Mouse (Mus musculus) neural tube, embryonic 12.5 days (tissue): ENCODE measurements around the gene Eva1c. TPM values are rescaled to one million over a fixed set of nuclear protein-coding genes. Genes with fewer than 3 reads are reported as not detected.

Source experiments
- ATAC-seq: fragments of 200-750 bp; cut with Nextera tagmentation; 2 replicates; pipeline ENCODE4 v1.8.0; 2017; ENCODE audit warnings: low read depth, mild to moderate bottlenecking, moderate TSS enrichment, moderate library complexity; ENCODE audit not compliant: low FRiP score
- H3K27ac ChIP-seq: fragments of 300-500 bp; sonication (generic); 2 replicates; pipeline ENCODE4 v1.5.1; 2016
- H3K27me3 ChIP-seq: fragments of 300-500 bp; sonication (generic); replicated peaks from 2 replicates; pipeline ENCODE4 v1.6.1; 2016; ENCODE audit warnings: mild to moderate bottlenecking
- H3K36me3 ChIP-seq: fragments of 300-500 bp; sonication (generic); 2 replicates; pipeline ENCODE4 v1.6.1; 2016; ENCODE audit warnings: mild to moderate bottlenecking
- H3K4me1 ChIP-seq: fragments of 300-500 bp; sonication (generic); 2 replicates; pipeline ENCODE4 v1.6.1; 2016
- H3K4me2 ChIP-seq: fragments of 300-500 bp; sonication (generic); replicated peaks from 2 replicates; pipeline ENCODE4 v1.6.1; 2016; ENCODE audit warnings: mild to moderate bottlenecking
- H3K4me3 ChIP-seq: fragments of 300-500 bp; sonication (generic); 2 replicates; pipeline ENCODE4 v1.5.1; 2016
- H3K9ac ChIP-seq: fragments of 300-500 bp; sonication (generic); 2 replicates; pipeline ENCODE4 v1.6.1; 2016; ENCODE audit warnings: mild to moderate bottlenecking
- H3K9me3 ChIP-seq: fragments of 300-500 bp; sonication (generic); 2 replicates; pipeline ENCODE4 v1.6.1; 2016; ENCODE audit warnings: mild to moderate bottlenecking
- WGBS: fragments of 180-500 bp; shearing (Covaris S2); methylation state at CpG from one replicate; pipeline ENCODE4 v1.1.7; 2016; 5-methylcytosine and 5-hydroxymethylcytosine counted together
- polyA plus RNA-seq: library from polyadenylated mRNA; unstranded; fragments of >200 nt; fragmentation: Nextera tagmentation; extraction: Ambion mirVana; gene quantifications from 2 replicates; pipeline ENCODE4 v1.2.1, GENCODE M21; 2016

The Eva1c gene
- polyA plus RNA-seq, 1 experiment from 2014 or later: 2.4 TPM

DNA sequence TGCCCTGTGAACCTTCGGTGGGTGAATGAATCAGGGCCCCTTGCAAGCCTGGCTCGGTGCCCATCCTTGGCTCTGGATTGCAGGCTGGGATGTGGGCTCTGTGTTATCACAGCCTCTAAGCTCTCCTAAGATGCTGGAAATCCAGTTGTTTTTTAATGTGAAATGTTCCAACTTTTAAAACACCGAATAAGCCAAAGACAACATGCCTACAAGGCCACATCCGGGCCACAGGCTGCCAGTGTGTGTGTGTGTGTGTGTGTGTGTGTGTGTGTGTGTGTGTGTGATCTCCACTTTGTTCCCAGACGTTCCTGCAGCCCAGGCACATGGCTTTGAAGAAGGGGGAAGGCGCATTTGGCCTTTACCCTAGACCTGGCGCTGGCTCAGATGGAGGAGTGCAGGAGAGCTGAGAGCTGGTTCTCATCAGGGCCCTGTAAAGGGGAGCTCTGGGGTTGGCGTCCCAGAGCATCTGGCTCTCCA lies 56.0 kb downstream of the Eva1c start:
- no peaks in the 10 kb centered on the region for H3K36me3 ChIP-seq
- WGBS: 67% methylated on average over 8 of the region's 8 CpGs
- ATAC-seq: no peak
- H3K4me2 ChIP-seq: no peak overlapping the region
- H3K9me3 ChIP-seq: no peaks in the 10 kb centered on the region
- H3K27ac ChIP-seq: no peak overlapping the region
- H3K4me1 ChIP-seq: no peaks in the 10 kb centered on the region
- 0 out of 2 replicates have a peak, but pooled peaks cover 2% of the 10 kb centered on the region for H3K27me3 ChIP-seq
- H3K9ac ChIP-seq: no peak overlapping the region
- no peak overlapping the region for H3K4me3 ChIP-seq

DNA sequence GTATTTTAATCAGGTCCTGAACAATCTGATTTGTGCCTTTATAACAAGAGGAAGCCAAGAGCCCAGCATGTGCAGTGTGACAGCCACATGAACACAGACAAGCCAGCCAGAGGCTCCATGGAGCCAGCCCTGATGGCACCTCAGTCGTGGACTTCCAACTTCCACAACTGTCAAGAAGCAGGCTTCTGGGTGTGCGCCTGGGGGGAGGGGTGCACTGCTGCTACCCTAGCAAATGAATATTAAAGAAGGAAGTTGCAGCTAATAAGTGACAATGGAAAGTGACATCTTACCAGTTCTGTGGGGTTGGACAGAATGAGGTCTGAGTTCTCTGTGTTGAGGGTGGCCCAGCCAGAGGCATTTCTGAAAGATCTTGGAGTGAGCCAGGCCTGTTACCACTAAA lies 58.8 kb downstream of the Eva1c start:
- no peak overlapping the region for H3K9ac ChIP-seq
- no peak overlapping the region for H3K4me3 ChIP-seq
- no peaks in the 10 kb centered on the region for H3K27me3 ChIP-seq
- 80% methylated on average over 2 of the region's 2 CpGs for WGBS
- no peaks in the 10 kb centered on the region for H3K4me1 ChIP-seq
- H3K27ac ChIP-seq: no peak overlapping the region
- H3K9me3 ChIP-seq: no peaks in the 10 kb centered on the region
- no peak overlapping the region for H3K4me2 ChIP-seq
- no peaks in the 10 kb centered on the region for H3K36me3 ChIP-seq
- ATAC-seq: no peak

DNA sequence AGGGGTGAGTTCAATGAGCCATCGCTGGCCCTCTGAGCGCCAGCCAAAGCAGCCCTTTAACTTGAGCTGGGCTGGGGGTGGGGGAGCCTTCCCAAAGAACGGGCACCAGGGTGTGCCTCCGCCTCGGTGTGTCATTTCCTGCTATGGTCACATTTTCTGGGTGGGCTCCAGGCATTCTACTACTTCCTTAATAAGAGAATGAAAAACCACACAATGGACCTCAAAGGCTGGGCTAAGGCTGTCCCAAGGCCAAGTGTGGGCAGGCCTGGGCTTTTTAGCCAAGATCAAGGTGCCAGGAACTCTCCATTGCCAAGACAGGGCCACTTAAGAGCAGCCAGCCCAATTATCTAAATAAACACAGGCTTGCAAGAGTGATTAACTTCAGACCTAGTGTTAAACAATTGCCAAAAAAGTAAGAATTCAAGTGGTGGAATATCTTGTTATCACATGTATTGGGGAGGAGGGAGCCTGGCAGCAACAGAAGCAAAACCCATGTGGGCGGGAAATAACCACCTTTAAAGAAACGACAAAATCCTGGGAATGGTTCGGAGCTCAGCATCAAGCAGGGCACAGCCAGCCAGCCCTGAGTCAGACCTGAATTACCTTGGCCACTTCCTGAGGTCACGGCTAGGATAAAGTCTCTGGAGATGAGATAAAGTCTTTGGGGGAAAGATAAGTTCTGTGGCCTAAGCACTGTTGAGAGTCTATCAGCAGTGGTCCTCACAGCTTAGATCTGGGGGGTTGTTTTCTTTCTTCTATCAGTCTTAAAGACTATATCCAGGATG lies 59.5 kb downstream of the Eva1c start:
- Histone ChIP-seq H3K27ac (no peak overlapping the region), H3K4me3 (no peak overlapping the region), H3K9ac (no peak overlapping the region), H3K9me3 (no peaks in the 10 kb centered on the region), H3K27me3 (no peaks in the 10 kb centered on the region), H3K4me2 (no peak overlapping the region), H3K4me1 (no peaks in the 10 kb centered on the region), H3K36me3 (no peaks in the 10 kb centered on the region)
- 81% methylated on average over 9 of the region's 9 CpGs for WGBS
- ATAC-seq: no peak

GRCm38 (mm10) chr16:90890683-90891082 lies 64.2 kb downstream of the Eva1c start:
- Histone ChIP-seq H3K27me3 (no peaks in the 10 kb centered on the region), H3K4me1 (no peaks in the 10 kb centered on the region), H3K36me3 (no peaks in the 10 kb centered on the region), H3K4me2 (no peak overlapping the region), H3K4me3 (no peak overlapping the region), H3K27ac (no peak overlapping the region), H3K9ac (no peak overlapping the region), H3K9me3 (no peaks in the 10 kb centered on the region)
- no peak for ATAC-seq
- WGBS: 85% methylated on average over 9 of the region's 9 CpGs

GRCm38 (mm10) chr16:90891601-90892000 lies 65.1 kb downstream of the Eva1c start:
- Histone ChIP-seq H3K36me3 (no peaks in the 10 kb centered on the region), H3K9me3 (no peaks in the 10 kb centered on the region), H3K27me3 (no peaks in the 10 kb centered on the region), H3K4me1 (no peaks in the 10 kb centered on the region), H3K4me2 (no peak overlapping the region), H3K9ac (no peak overlapping the region), H3K27ac (no peak overlapping the region), H3K4me3 (no peak overlapping the region)
- no peak for ATAC-seq
- 71% methylated on average over 14 of the region's 14 CpGs for WGBS

- H3K36me3 ChIP-seq: no peaks in the 10 kb centered on the region
- ATAC-seq: no peak
- no peak overlapping the region for H3K4me3 ChIP-seq
- H3K4me1 ChIP-seq: no peaks in the 10 kb centered on the region
- no peaks in the 10 kb centered on the region for H3K27me3 ChIP-seq
- no peak overlapping the region for H3K4me2 ChIP-seq
- WGBS: 67% methylated on average over 8 of the region's 8 CpGs
- H3K27ac ChIP-seq: no peak overlapping the region
- no peak overlapping the region for H3K9ac ChIP-seq
- H3K9me3 ChIP-seq: no peaks in the 10 kb centered on the region
Observed at GRCm38 (mm10) chr16:90892081-90892480, 65.6 kb downstream of the Eva1c start.

- Histone ChIP-seq H3K4me2 (no peak overlapping the region), H3K4me3 (no peak overlapping the region), H3K27ac (no peak overlapping the region), H3K36me3 (no peaks in the 10 kb centered on the region), H3K4me1 (no peaks in the 10 kb centered on the region), H3K9me3 (no peaks in the 10 kb centered on the region), H3K27me3 (no peaks in the 10 kb centered on the region), H3K9ac (no peak overlapping the region)
- 88% methylated on average over 7 of the region's 7 CpGs for WGBS
- ATAC-seq: no peak
Observed at GRCm38 (mm10) chr16:90893019-90893418, 66.5 kb downstream of the Eva1c start.

DNA sequence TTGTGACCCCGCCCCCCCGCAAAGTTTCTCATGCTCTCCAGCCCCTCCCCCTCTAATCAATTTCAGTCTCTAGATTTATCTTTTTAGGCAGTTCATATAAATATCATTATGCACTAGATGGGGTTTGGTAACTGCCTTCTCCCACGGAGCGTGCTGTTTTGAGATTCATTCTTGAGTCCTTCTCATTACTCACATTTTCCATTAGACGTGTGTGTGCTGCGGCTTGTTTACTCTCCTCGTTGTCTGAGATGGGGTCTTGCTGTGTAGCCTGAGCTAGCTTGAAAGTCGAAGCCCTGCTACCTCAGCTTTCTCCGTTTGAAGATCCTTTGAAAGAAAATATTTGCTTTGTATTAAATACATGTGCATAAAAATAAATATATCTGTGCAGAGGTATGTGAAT lies 67.3 kb downstream of the Eva1c start:
- Histone ChIP-seq H3K9ac (no peak overlapping the region), H3K4me1 (no peaks in the 10 kb centered on the region), H3K27me3 (no peaks in the 10 kb centered on the region), H3K4me2 (no peak overlapping the region), H3K9me3 (no peaks in the 10 kb centered on the region), H3K36me3 (no peaks in the 10 kb centered on the region), H3K27ac (no peak overlapping the region), H3K4me3 (no peak overlapping the region)
- no peak for ATAC-seq
- 66% methylated on average over 9 of the region's 9 CpGs for WGBS

DNA sequence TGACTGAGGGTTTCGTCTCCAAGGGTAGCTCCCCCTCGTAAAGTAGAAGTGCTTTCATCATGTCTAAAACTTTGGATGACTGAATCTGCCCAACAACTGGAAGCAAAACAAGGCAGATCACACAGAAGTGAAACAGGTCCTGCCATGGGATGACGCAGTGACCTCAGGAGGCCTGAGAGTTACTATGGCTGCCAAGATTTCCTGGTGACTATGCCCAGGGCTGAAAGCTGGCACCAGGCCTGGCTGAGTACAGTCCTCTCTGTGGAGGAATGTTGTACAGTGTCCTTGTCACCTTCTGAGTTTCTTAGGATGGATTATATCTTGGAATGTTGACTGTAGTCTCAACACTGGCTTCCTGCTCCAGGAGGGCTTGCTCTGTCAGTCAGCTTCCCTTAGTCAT lies 71.1 kb downstream of the Eva1c start:
- Histone ChIP-seq H3K4me3 (no peak overlapping the region), H3K9me3 (no peaks in the 10 kb centered on the region), H3K27me3 (no peaks in the 10 kb centered on the region), H3K4me2 (no peak overlapping the region), H3K36me3 (no peaks in the 10 kb centered on the region), H3K4me1 (no peaks in the 10 kb centered on the region), H3K27ac (no peak overlapping the region), H3K9ac (no peak overlapping the region)
- 91% methylated on average over 3 of the region's 3 CpGs for WGBS
- no peak for ATAC-seq

- Histone ChIP-seq H3K9me3 (no peaks in the 10 kb centered on the region), H3K36me3 (no peaks in the 10 kb centered on the region), H3K4me1 (no peaks in the 10 kb centered on the region), H3K9ac (no peak overlapping the region), H3K4me3 (no peak overlapping the region), H3K27ac (no peak overlapping the region), H3K4me2 (no peak overlapping the region), H3K27me3 (no peaks in the 10 kb centered on the region)
- no peak for ATAC-seq
- WGBS: 36% methylated on average over 12 of the region's 12 CpGs
Observed at GRCm38 (mm10) chr16:90899498-90899897, 73.0 kb downstream of the Eva1c start.

GRCm38 (mm10) chr16:90901364-90901763 lies 74.8 kb downstream of the Eva1c start:
- H3K4me1 ChIP-seq: no peaks in the 10 kb centered on the region
- no peak overlapping the region for H3K27ac ChIP-seq
- no peaks in the 10 kb centered on the region for H3K27me3 ChIP-seq
- no peak overlapping the region for H3K4me3 ChIP-seq
- no peak overlapping the region for H3K4me2 ChIP-seq
- H3K9me3 ChIP-seq: no peaks in the 10 kb centered on the region
- H3K9ac ChIP-seq: no peak overlapping the region
- WGBS: 84% methylated on average over 4 of the region's 4 CpGs
- no peaks in the 10 kb centered on the region for H3K36me3 ChIP-seq
- ATAC-seq: no peak

GRCm38 (mm10) chr16:90903300-90903699 lies 76.8 kb downstream of the Eva1c start:
- Histone ChIP-seq H3K9me3 (no peaks in the 10 kb centered on the region), H3K27ac (no peak overlapping the region), H3K4me3 (no peak overlapping the region), H3K9ac (no peak overlapping the region), H3K36me3 (no peaks in the 10 kb centered on the region), H3K4me1 (no peaks in the 10 kb centered on the region), H3K27me3 (no peaks in the 10 kb centered on the region), H3K4me2 (no peak overlapping the region)
- WGBS: 28% methylated on average over 5 of the region's 5 CpGs
- ATAC-seq: no peak

DNA sequence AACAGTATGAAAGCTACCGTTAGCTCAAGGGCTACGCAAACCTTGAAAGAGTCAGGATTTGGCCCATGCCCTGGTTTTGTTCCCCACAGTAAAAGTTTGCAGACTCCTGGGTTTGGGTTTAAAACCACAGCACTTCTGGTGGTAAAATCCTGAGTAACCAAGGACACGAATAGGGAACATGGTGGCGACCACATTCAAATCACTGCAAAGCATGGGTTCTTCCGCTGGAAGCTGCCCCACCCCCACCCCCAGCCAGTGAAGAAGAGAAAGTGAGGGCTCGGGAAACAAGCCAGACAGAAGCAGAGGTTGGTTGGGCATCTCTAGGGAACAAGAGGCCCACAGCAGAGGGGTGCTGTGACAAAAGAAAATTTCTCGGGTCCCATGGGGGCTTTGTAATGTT lies 80.7 kb downstream of the Eva1c start:
- no peak for ATAC-seq
- Histone ChIP-seq H3K9ac (no peak overlapping the region), H3K27ac (no peak overlapping the region), H3K9me3 (no peaks in the 10 kb centered on the region), H3K4me3 (no peak overlapping the region), H3K36me3 (no peaks in the 10 kb centered on the region), H3K4me1 (no peaks in the 10 kb centered on the region), H3K27me3 (no peaks in the 10 kb centered on the region; the same call in 1 of the 2 replicates), H3K4me2 (no peak overlapping the region)
- 68% methylated on average over 7 of the region's 7 CpGs for WGBS
